Mouse (Mus musculus) kidney, postnatal 25 days (tissue): ENCODE data around the gene Esrrg.

ENCODE experiments used
- DNase-seq, 2 experiments: peaks; one replicate each; pipeline ENCODE4 v3.0.0; 2021; ENCODE audit warnings: mixed read lengths in 2 of 2

The Esrrg gene

GRCm38 (mm10) chr1:187608261-187608921 lies at the start of gene Esrrg:
Gene Esrrg (plus strand): TSS chr1:187608791.
- DNase-seq, result peak; percentile 63 to 79

- no peak for DNase-seq
These were observed 24.6 kb upstream of the Esrrg start for GRCm38 (mm10) chr1:187583982-187584381.

- DNase-seq, result peak; percentile 55 to 62
These were observed 22.0 kb upstream of the Esrrg start for GRCm38 (mm10) chr1:187586541-187587075.

- DNase-seq, result no peak
These were observed 5.6 kb upstream of the Esrrg start for GRCm38 (mm10) chr1:187602942-187603341.

GRCm38 (mm10) chr1:187604063-187604484 lies 4.5 kb upstream of the Esrrg start:
- peak in 1 of 2 experiments; percentile 65 for DNase-seq

GRCm38 (mm10) chr1:187604691-187605310 lies 3.8 kb upstream of the Esrrg start:
- DNase-seq, result no peak

GRCm38 (mm10) chr1:187605391-187606270 lies 3.0 kb upstream of the Esrrg start:
- no peak for DNase-seq

GRCm38 (mm10) chr1:187606271-187607040 lies 2.1 kb upstream of the Esrrg start:
- DNase-seq, result no peak

GRCm38 (mm10) chr1:187607065-187608047 lies 1.2 kb upstream of the Esrrg start:
- DNase-seq, result peak; percentile 53 to 75

- peak; percentile 81 to 88 for DNase-seq
These were observed 646 bp downstream of the Esrrg start for GRCm38 (mm10) chr1:187609021-187609852.

- peak; percentile 57 to 62 for DNase-seq
These were observed 1.3 kb downstream of the Esrrg start for GRCm38 (mm10) chr1:187609853-187610230.

GRCm38 (mm10) chr1:187610336-187610948 lies 1.9 kb downstream of the Esrrg start:
- DNase-seq, result peak; percentile 54 to 84

- DNase-seq, result peak; percentile 34 to 55
These were observed 3.3 kb downstream of the Esrrg start for GRCm38 (mm10) chr1:187611925-187612324.

- no peak for DNase-seq
These were observed 4.7 kb downstream of the Esrrg start for GRCm38 (mm10) chr1:187613277-187613676.

GRCm38 (mm10) chr1:187623981-187624380 lies 15.4 kb downstream of the Esrrg start:
- no peak for DNase-seq

- DNase-seq, result no peak
These were observed 21.8 kb downstream of the Esrrg start for GRCm38 (mm10) chr1:187630361-187630760.

GRCm38 (mm10) chr1:187631486-187631885 lies 22.9 kb downstream of the Esrrg start:
- peak; percentile 63 to 71 for DNase-seq

GRCm38 (mm10) chr1:187645258-187645657 lies 36.7 kb downstream of the Esrrg start:
- peak in 1 of 2 experiments; percentile 58 for DNase-seq

- no peak for DNase-seq
These were observed 40.0 kb downstream of the Esrrg start for GRCm38 (mm10) chr1:187648551-187648950.

GRCm38 (mm10) chr1:187649871-187650270 lies 41.3 kb downstream of the Esrrg start:
- DNase-seq, result no peak
